Comparison of ENCODE assay signal across 18 mouse cellular contexts in genomic region chr4:43482591-43482990, GRCm38 (mm10). TPM values are rescaled to one million over a fixed set of nuclear protein-coding genes. Genes with fewer than 3 reads are reported as not detected.
DNase-seq lines count a peak whose midpoint lies in the region.
"Had no signal": no experiment of that assay in that cellular context is flagged by ENCODE, and none has a peak within 500 bp of the region (broad histone marks: within the 10 kb centered on the region; RNA-seq: fewer than 3 reads in every experiment).

No protein-coding gene starts in this region.

- peaks cover 16% of the 10 kb centered on the region for H3K4me1 ChIP-seq in embryonic facial prominence, embryonic 10.5 days
- H3K4me1 ChIP-seq: heart, embryonic 12.5 days; limb, embryonic 12.5 days had no signal

- intact Hi-C loops in heart, postnatal 10 days (cut with DNase I) = no loop called here
- intact Hi-C loops in gastrocnemius, postnatal 14 days (cut with DNase I; ENCODE audit: low total_unique reads) = loop anchor here (5.0 kb wide), 1 partner anchor 45 kb away; no protein-coding TSS in a partner anchor

- DNase-seq in heart, adult 11 months = peak; percentile 89
- DNase-seq in heart, postnatal 10 days = no peak
- DNase-seq in 416B (ENCODE audit: low read depth) = peak; percentile 78
- DNase-seq in T-cell, adult 2 months (ENCODE audit: low spot score) = peak; percentile 12
- DNase-seq in gastrocnemius, postnatal 14 days = peak; percentile 46
- no peak for DNase-seq in right cerebral cortex, postnatal 4 days
- no peak for DNase-seq in left cerebral cortex, adult 9 months (ENCODE audit: low spot score in 2 of 2)
- DNase-seq in embryonic facial prominence, embryonic 10.5 days (ENCODE audit: low spot score) = no peak
- DNase-seq: layer of hippocampus, postnatal 36 days; lung, adult 18-20 months; right cerebral cortex, adult 18-20 months had no signal

- no peak overlapping the region for H3K27ac ChIP-seq in embryonic facial prominence, embryonic 10.5 days (replicated peaks)
- H3K27ac ChIP-seq: kidney, postnatal 0 days; limb, embryonic 12.5 days had no signal

- WGBS in embryonic facial prominence, embryonic 10.5 days = 72% methylated on average over 10 of the region's 10 CpGs

- H3K9me3 ChIP-seq in embryonic facial prominence, embryonic 10.5 days = no peaks in the 10 kb centered on the region
- H3K9me3 ChIP-seq: heart, embryonic 12.5 days; limb, embryonic 12.5 days had no signal

- H3K4me3 ChIP-seq in embryonic facial prominence, embryonic 10.5 days = no peak overlapping the region
- H3K4me3 ChIP-seq: heart, embryonic 12.5 days; limb, embryonic 12.5 days had no signal

- H3K27me3 ChIP-seq in embryonic facial prominence, embryonic 10.5 days (replicated peaks; ENCODE audit: low read depth, poor library complexity, severe bottlenecking) = 0 out of 2 replicates have a peak, but pooled peaks cover 6% of the 10 kb centered on the region
- H3K27me3 ChIP-seq: limb, embryonic 12.5 days had no signal

- no peaks in the 10 kb centered on the region for H3K36me3 ChIP-seq in embryonic facial prominence, embryonic 10.5 days (replicated peaks)
- H3K36me3 ChIP-seq: heart, embryonic 12.5 days; limb, embryonic 12.5 days had no signal

RNA-seq across cellular contexts. Expression of gene Sit1, which starts 0.9 kb away (rescaled TPM):
- under 1 TPM in 1 of 2 experiments, not detected in 1; 0.38 TPM for total RNA-seq in heart, postnatal 10 days (2021)
- not detected for total RNA-seq in gastrocnemius, postnatal 14 days (2021)
- polyA plus RNA-seq in embryonic facial prominence, embryonic 10.5 days (2016; fragmentation: Nextera tagmentation; extraction: Ambion mirVana) = not detected in 2 replicates
- total RNA-seq: layer of hippocampus, postnatal 36 days; midbrain, postnatal 0 days had no signal
- polyA plus RNA-seq: heart, embryonic 12.5 days; hindbrain, embryonic 16.5 days; kidney, postnatal 0 days; limb, embryonic 12.5 days; midbrain, postnatal 0 days; neural tube, embryonic 14.5 days; stomach, embryonic 16.5 days had no signal

RNA-seq across cellular contexts. Expression of gene Ccdc107, which starts 10.1 kb away (rescaled TPM):
- 10 to 100 TPM; 26.1 to 27.3 TPM for total RNA-seq in heart, postnatal 10 days (2021)
- total RNA-seq in gastrocnemius, postnatal 14 days (2021) = 10 to 100 TPM; 25.7 to 25.9 TPM
- 45.2 and 46.6 TPM in 2 replicates for polyA plus RNA-seq in embryonic facial prominence, embryonic 10.5 days (2016; fragmentation: Nextera tagmentation; extraction: Ambion mirVana)

RNA-seq across cellular contexts. Expression of gene Arhgef39, which starts 16.9 kb away (rescaled TPM):
- total RNA-seq in heart, postnatal 10 days (2021) = 1 to 10 TPM; 4.0 to 5.2 TPM
- total RNA-seq in gastrocnemius, postnatal 14 days (2021) = 1 to 10 TPM; 1.3 to 1.6 TPM
- polyA plus RNA-seq in embryonic facial prominence, embryonic 10.5 days (2016; fragmentation: Nextera tagmentation; extraction: Ambion mirVana) = 44.1 and 48.2 TPM in 2 replicates

RNA-seq across cellular contexts. Expression of gene Car9, which starts 24.2 kb away (rescaled TPM):
- total RNA-seq in heart, postnatal 10 days (2021) = under 1 TPM; 0.30 to 0.79 TPM
- 1 to 10 TPM; 2.1 to 2.9 TPM for total RNA-seq in gastrocnemius, postnatal 14 days (2021)
- polyA plus RNA-seq in embryonic facial prominence, embryonic 10.5 days (2016; fragmentation: Nextera tagmentation; extraction: Ambion mirVana) = 0.96 and 1.0 TPM in 2 replicates
- polyA plus RNA-seq: neural tube, embryonic 14.5 days had no signal

RNA-seq across cellular contexts. Expression of gene Cd72, which starts 28.2 kb away (rescaled TPM):
- total RNA-seq in heart, postnatal 10 days (2021) = under 1 TPM; 0.45 to 0.60 TPM
- not detected for total RNA-seq in gastrocnemius, postnatal 14 days (2021)
- polyA plus RNA-seq in embryonic facial prominence, embryonic 10.5 days (2016; fragmentation: Nextera tagmentation; extraction: Ambion mirVana) = 2.3 TPM in 2 replicates
- total RNA-seq: layer of hippocampus, postnatal 36 days; midbrain, postnatal 0 days had no signal

Comparison
In these comparisons a context has a peak if more than half of its experiments do, and no peak if none do; other contexts are left out.
1. DNase-seq: peak in heart, adult 11 months (single experiment), 416B (single experiment), T-cell, adult 2 months (single experiment) and gastrocnemius, postnatal 14 days (single experiment); none in heart, postnatal 10 days (0 of 2), right cerebral cortex, postnatal 4 days (single experiment), left cerebral cortex, adult 9 months (0 of 2) and embryonic facial prominence, embryonic 10.5 days (single experiment).